Mouse (Mus musculus): Measurements from ENCODE around the gene Gnat1. TPM values are rescaled to one million over a fixed set of nuclear protein-coding genes. Genes with fewer than 3 reads are reported as not detected.

Gnat1 gene
- polyA plus RNA-seq, 1 experiment, result 0.15 TPM

- DNase-seq, result no peak
- TF ChIP-seq POLR2A (IDR thresholded peaks at IDR 0.05; ENCODE audit: borderline replicate concordance, insufficient read depth, low read length), result no peak
- TF ChIP-seq CTCF (IDR thresholded peaks at IDR 0.05; ENCODE audit: borderline replicate concordance, insufficient read depth, low read depth, low read length), result no peak
- Histone ChIP-seq H3K4me1 (ENCODE audit: control insufficient read depth, insufficient read depth, low read length) (peaks cover 17% of the 10 kb centered on the region; the same call in 1 of the 2 replicates), H3K27me3 (ENCODE audit: control insufficient read depth, insufficient read depth, low read length) (no peaks in the 10 kb centered on the region; the same call in 1 of the 2 replicates), H3K4me3 (replicated peaks; ENCODE audit: insufficient read depth, low read depth, low read length) (no peak overlapping the region), H3K27ac (ENCODE audit: insufficient read depth, low read length) (no peak overlapping the region)
- WGBS, result 37% methylated on average over 17 of the region's 17 CpGs
Measured at GRCm38 (mm10) chr9:107707701-107708438, 28.4 kb upstream of the Gnat1 start.

GRCm38 (mm10) chr9:107706781-107707211 is 27.3 kb upstream of the Gnat1 start:
- 41% methylated on average over 14 of the region's 14 CpGs for WGBS
- Histone ChIP-seq H3K4me1 (ENCODE audit: control insufficient read depth, insufficient read depth, low read length) (peaks cover 27% of the 10 kb centered on the region), H3K4me3 (replicated peaks; ENCODE audit: insufficient read depth, low read depth, low read length) (no peak overlapping the region), H3K27ac (ENCODE audit: insufficient read depth, low read length) (no peak overlapping the region), H3K27me3 (ENCODE audit: control insufficient read depth, insufficient read depth, low read length) (no peaks in the 10 kb centered on the region; the same call in 1 of the 2 replicates)
- no peak for TF ChIP-seq CTCF (IDR thresholded peaks at IDR 0.05; ENCODE audit: borderline replicate concordance, insufficient read depth, low read depth, low read length)
- no peak for TF ChIP-seq POLR2A (IDR thresholded peaks at IDR 0.05; ENCODE audit: borderline replicate concordance, insufficient read depth, low read length)
- DNase-seq, result no peak

- no peaks in the 10 kb centered on the region; the same call in 1 of the 2 replicates for H3K27me3 ChIP-seq (ENCODE audit: control insufficient read depth, insufficient read depth, low read length)
- no peak for TF ChIP-seq CTCF (IDR thresholded peaks at IDR 0.05; ENCODE audit: borderline replicate concordance, insufficient read depth, low read depth, low read length)
- TF ChIP-seq POLR2A (IDR thresholded peaks at IDR 0.05; ENCODE audit: borderline replicate concordance, insufficient read depth, low read length), result no peak
- no peak overlapping the region for H3K27ac ChIP-seq (ENCODE audit: insufficient read depth, low read length)
- WGBS, result 64% methylated on average over 14 of the region's 14 CpGs
- H3K4me1 ChIP-seq (ENCODE audit: control insufficient read depth, insufficient read depth, low read length), result peaks cover 36% of the 10 kb centered on the region
- no peak for DNase-seq
- no peak overlapping the region for H3K4me3 ChIP-seq (replicated peaks; ENCODE audit: insufficient read depth, low read depth, low read length)
Measured at GRCm38 (mm10) chr9:107703337-107704122, 24.0 kb upstream of the Gnat1 start.

- Histone ChIP-seq H3K27ac (ENCODE audit: insufficient read depth, low read length) (no peak overlapping the region), H3K27me3 (ENCODE audit: control insufficient read depth, insufficient read depth, low read length) (no peaks in the 10 kb centered on the region; the same call in 1 of the 2 replicates), H3K4me1 (ENCODE audit: control insufficient read depth, insufficient read depth, low read length) (peaks cover 29% of the 10 kb centered on the region), H3K4me3 (replicated peaks; ENCODE audit: insufficient read depth, low read depth, low read length) (no peak overlapping the region)
- DNase-seq, result no peak
- WGBS, result 76% methylated on average over 3 of the region's 3 CpGs
- TF ChIP-seq CTCF (IDR thresholded peaks at IDR 0.05; ENCODE audit: borderline replicate concordance, insufficient read depth, low read depth, low read length) (no peak), POLR2A (IDR thresholded peaks at IDR 0.05; ENCODE audit: borderline replicate concordance, insufficient read depth, low read length) (no peak)
Measured at GRCm38 (mm10) chr9:107702606-107703185, 23.2 kb upstream of the Gnat1 start.

GRCm38 (mm10) chr9:107701594-107701993 is 22.1 kb upstream of the Gnat1 start:
- H3K27ac ChIP-seq (ENCODE audit: insufficient read depth, low read length), result no peak overlapping the region
- H3K27me3 ChIP-seq (ENCODE audit: control insufficient read depth, insufficient read depth, low read length), result no peaks in the 10 kb centered on the region
- no peak overlapping the region for H3K4me3 ChIP-seq (replicated peaks; ENCODE audit: insufficient read depth, low read depth, low read length)
- peak; percentile 84 for DNase-seq
- 2% methylated on average over 12 of the region's 12 CpGs for WGBS
- peaks cover 29% of the 10 kb centered on the region for H3K4me1 ChIP-seq (ENCODE audit: control insufficient read depth, insufficient read depth, low read length)
- TF ChIP-seq CTCF (IDR thresholded peaks at IDR 0.05; ENCODE audit: borderline replicate concordance, insufficient read depth, low read depth, low read length) (no peak), POLR2A (IDR thresholded peaks at IDR 0.05; ENCODE audit: borderline replicate concordance, insufficient read depth, low read length) (no peak)

GRCm38 (mm10) chr9:107700114-107700571 is 20.6 kb upstream of the Gnat1 start:
- TF ChIP-seq CTCF (IDR thresholded peaks at IDR 0.05; ENCODE audit: borderline replicate concordance, insufficient read depth, low read depth, low read length) (no peak), POLR2A (IDR thresholded peaks at IDR 0.05; ENCODE audit: borderline replicate concordance, insufficient read depth, low read length) (no peak)
- 40% methylated on average over 6 of the region's 6 CpGs for WGBS
- Histone ChIP-seq H3K4me3 (replicated peaks; ENCODE audit: insufficient read depth, low read depth, low read length) (no peak overlapping the region), H3K4me1 (ENCODE audit: control insufficient read depth, insufficient read depth, low read length) (peaks cover 29% of the 10 kb centered on the region), H3K27me3 (ENCODE audit: control insufficient read depth, insufficient read depth, low read length) (no peaks in the 10 kb centered on the region), H3K27ac (ENCODE audit: insufficient read depth, low read length) (no peak overlapping the region)
- DNase-seq, result peak; percentile 44 to 48

GRCm38 (mm10) chr9:107699376-107699980 is 20.0 kb upstream of the Gnat1 start:
- TF ChIP-seq POLR2A (IDR thresholded peaks at IDR 0.05; ENCODE audit: borderline replicate concordance, insufficient read depth, low read length), result no peak
- no peak for TF ChIP-seq CTCF (IDR thresholded peaks at IDR 0.05; ENCODE audit: borderline replicate concordance, insufficient read depth, low read depth, low read length)
- DNase-seq, result no peak
- Histone ChIP-seq H3K27me3 (ENCODE audit: control insufficient read depth, insufficient read depth, low read length) (no peaks in the 10 kb centered on the region), H3K4me1 (ENCODE audit: control insufficient read depth, insufficient read depth, low read length) (peaks cover 29% of the 10 kb centered on the region), H3K27ac (ENCODE audit: insufficient read depth, low read length) (no peak overlapping the region), H3K4me3 (replicated peaks; ENCODE audit: insufficient read depth, low read depth, low read length) (no peak overlapping the region)
- WGBS, result 69% methylated on average over 9 of the region's 9 CpGs

All from cerebellum, adult 2 months (tissue).